In the genomic region with DNA sequence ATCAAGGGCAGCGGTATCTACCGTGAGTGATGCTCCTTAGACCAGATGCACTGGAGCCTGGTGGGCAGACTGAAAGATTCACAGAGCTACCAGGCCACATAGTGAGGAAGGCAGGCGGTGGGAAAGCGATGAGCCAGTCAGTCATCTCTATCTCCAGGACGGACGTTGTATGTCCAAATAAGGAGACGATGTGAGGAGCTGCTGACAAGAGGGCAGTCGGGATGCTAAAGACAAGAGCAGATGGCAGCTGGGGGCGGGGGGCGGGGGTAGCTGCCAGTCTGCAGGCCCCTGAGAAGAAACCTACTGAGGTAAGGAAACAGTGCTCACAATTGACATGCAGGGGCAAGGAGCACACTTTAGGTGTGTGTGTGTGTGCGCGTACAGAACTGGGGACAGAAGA, we compare ENCODE assay signal across 20 mouse cellular contexts. TPM values are rescaled to one million over a fixed set of nuclear protein-coding genes. Genes with fewer than 3 reads are reported as not detected.
DNase-seq lines count a peak whose midpoint lies in the region; ATAC-seq lines count a peak whose summit lies in the region.
"Had no signal": no experiment of that assay in that cellular context is flagged by ENCODE, and none has a peak within 500 bp of the region (broad histone marks: within the 10 kb centered on the region; RNA-seq: fewer than 3 reads in every experiment).

No protein-coding gene starts in this region.

- H3K4me2 ChIP-seq in heart, embryonic 12.5 days: peak overlapping the region; percentile 28; the same call in 1 of the 2 replicates
- H3K4me2 ChIP-seq in intestine, embryonic 14.5 days (ENCODE audit: low read length): no peak overlapping the region
- no peak overlapping the region for H3K4me2 ChIP-seq in intestine, embryonic 15.5 days (replicated peaks)
- H3K4me2 ChIP-seq: liver, embryonic 11.5 days had no signal

- H3K27ac ChIP-seq in heart, embryonic 12.5 days (ENCODE audit: poor library complexity, severe bottlenecking): peak overlapping the region; percentile 14
- H3K27ac ChIP-seq in intestine, embryonic 14.5 days (ENCODE audit: low read depth): peak overlapping the region; percentile 74; the same call in 1 of the 2 replicates
- H3K27ac ChIP-seq in intestine, embryonic 15.5 days: no peak overlapping the region
- H3K27ac ChIP-seq: forebrain, embryonic 10.5 days had no signal

- peak; percentile 39 to 47 for DNase-seq in cerebellum, postnatal 10 days
- no peak for DNase-seq in cerebellum, adult 18-20 months
- no peak for DNase-seq in heart, postnatal 14 days
- no peak for DNase-seq in intestine, embryonic 14.5 days (ENCODE audit: low spot score)
- peak; percentile 37 for DNase-seq in mesoderm, embryonic 11.5 days (ENCODE audit: low read depth, low spot score)
- DNase-seq in left cerebral cortex, adult 18-20 months (ENCODE audit: low spot score in 2 of 2): no peak
- DNase-seq: adrenal gland, adult 8-10 months; cerebellum, adult 9-10 months; kidney, adult 9 months; kidney, postnatal 25 days; lung, adult 2 months; lung, postnatal 36 days; right cerebral cortex, adult 18-20 months; thymus, postnatal 14 days had no signal

- H3K4me3 ChIP-seq in heart, embryonic 12.5 days: no peak overlapping the region
- no peak overlapping the region for H3K4me3 ChIP-seq in intestine, embryonic 14.5 days (ENCODE audit: low read depth, low read length)
- H3K4me3 ChIP-seq in intestine, embryonic 15.5 days (replicated peaks): no peak overlapping the region
- H3K4me3 ChIP-seq: forebrain, embryonic 10.5 days had no signal

- peaks cover 86% of the 10 kb centered on the region for H3K4me1 ChIP-seq in heart, embryonic 12.5 days (replicated peaks)
- peaks cover 30% of the 10 kb centered on the region for H3K4me1 ChIP-seq in intestine, embryonic 14.5 days (replicated peaks; ENCODE audit: control insufficient read depth, insufficient read depth, low read length)
- peaks cover 34% of the 10 kb centered on the region for H3K4me1 ChIP-seq in intestine, embryonic 15.5 days (replicated peaks)

- intact Hi-C loops in heart, postnatal 14 days (cut with DNase I): no loop called here

- H3K9ac ChIP-seq in heart, embryonic 12.5 days: peak overlapping the region; percentile 38; the same call in 1 of the 2 replicates
- H3K9ac ChIP-seq in intestine, embryonic 14.5 days (ENCODE audit: low read length): no peak overlapping the region
- H3K9ac ChIP-seq in intestine, embryonic 15.5 days: no peak overlapping the region

- 32% methylated on average over 12 of the region's 12 CpGs for WGBS in heart, embryonic 12.5 days
- WGBS in intestine, embryonic 14.5 days: 62% methylated on average over 12 of the region's 12 CpGs
- 68% methylated on average over 12 of the region's 12 CpGs for WGBS in intestine, embryonic 15.5 days

- ATAC-seq in heart, embryonic 12.5 days (ENCODE audit: insufficient number of reproducible peaks, low FRiP score): no peak
- ATAC-seq in intestine, embryonic 14.5 days (replicated peaks; ENCODE audit: low FRiP score, low TSS enrichment, low read depth): no peak
- ATAC-seq in intestine, embryonic 15.5 days: no peak
- ATAC-seq: hindbrain, embryonic 16.5 days; Patski had no signal

- no peaks in the 10 kb centered on the region for H3K9me3 ChIP-seq in heart, embryonic 12.5 days (replicated peaks)
- no peaks in the 10 kb centered on the region for H3K9me3 ChIP-seq in intestine, embryonic 14.5 days (ENCODE audit: control insufficient read depth, low read length)
- no peaks in the 10 kb centered on the region for H3K9me3 ChIP-seq in intestine, embryonic 15.5 days
- H3K9me3 ChIP-seq: forebrain, embryonic 10.5 days had no signal

- H3K36me3 ChIP-seq in heart, embryonic 12.5 days: peaks cover 5% of the 10 kb centered on the region
- H3K36me3 ChIP-seq in intestine, embryonic 14.5 days (ENCODE audit: control insufficient read depth, insufficient read depth, low read length): 0 out of 2 replicates have a peak, but pooled peaks cover 3% of the 10 kb centered on the region
- H3K36me3 ChIP-seq in intestine, embryonic 15.5 days: no peaks in the 10 kb centered on the region

- no peaks in the 10 kb centered on the region for H3K27me3 ChIP-seq in heart, embryonic 12.5 days (replicated peaks)
- H3K27me3 ChIP-seq in intestine, embryonic 14.5 days (replicated peaks; ENCODE audit: control insufficient read depth, insufficient read depth, low read length): no peaks in the 10 kb centered on the region
- H3K27me3 ChIP-seq in intestine, embryonic 15.5 days (replicated peaks): no peaks in the 10 kb centered on the region
- H3K27me3 ChIP-seq: Patski had no signal

RNA-seq across cellular contexts. Expression of gene Tspan9, which starts 22.6 kb away (rescaled TPM):
- polyA plus RNA-seq in heart, embryonic 12.5 days (2016; fragmentation: Nextera tagmentation; extraction: Ambion mirVana): 172 and 183 TPM in 2 replicates
- total RNA-seq in heart, postnatal 14 days (2021): 100 to 1,000 TPM; 105 to 126 TPM
- polyA plus RNA-seq in intestine, embryonic 14.5 days (2014; fragmentation: Nextera tagmentation; extraction: Ambion mirVana): 110 and 113 TPM in 2 replicates
- polyA plus RNA-seq in intestine, embryonic 15.5 days (2015; fragmentation: Nextera tagmentation; extraction: Ambion mirVana): 92.3 and 102 TPM in 2 replicates
- 10 to 100 TPM; 53.5 to 53.8 TPM for total RNA-seq in left cerebral cortex, adult 18-20 months (2021)

Comparison
In these comparisons a context has a peak if more than half of its experiments do, and no peak if none do; other contexts are left out.
1. DNase-seq: peak in cerebellum, postnatal 10 days (2 of 2) and mesoderm, embryonic 11.5 days (single experiment); none in cerebellum, adult 18-20 months (0 of 2), heart, postnatal 14 days (0 of 2), intestine, embryonic 14.5 days (single experiment) and left cerebral cortex, adult 18-20 months (0 of 2).